Mouse (Mus musculus) heart, embryonic 12.5 days (tissue): ENCODE data around the gene Klhl32. TPM values are rescaled to one million over a fixed set of nuclear protein-coding genes. Genes with fewer than 3 reads are reported as not detected.

Source experiments
- ATAC-seq: fragments of 200-750 bp; cut with Nextera tagmentation; 2 replicates; pipeline ENCODE4 v1.8.0; 2017; ENCODE audit warnings: moderate TSS enrichment, moderate library complexity; ENCODE audit not compliant: insufficient number of reproducible peaks, low FRiP score
- H3K27ac ChIP-seq: fragments of 300-500 bp; sonication (generic); 2 replicates; pipeline ENCODE4 v1.5.1; 2016; ENCODE audit warnings: mild to moderate bottlenecking, moderate library complexity; ENCODE audit not compliant: poor library complexity, severe bottlenecking
- H3K27me3 ChIP-seq: fragments of 300-500 bp; sonication (generic); replicated peaks from 2 replicates; pipeline ENCODE4 v1.6.1; 2016; ENCODE audit warnings: mild to moderate bottlenecking, moderate library complexity
- H3K36me3 ChIP-seq: fragments of 300-500 bp; sonication (generic); 2 replicates; pipeline ENCODE4 v1.6.1; 2016; ENCODE audit warnings: mild to moderate bottlenecking, moderate library complexity
- H3K4me1 ChIP-seq: fragments of 300-500 bp; sonication (generic); replicated peaks from 2 replicates; pipeline ENCODE4 v1.6.1; 2016; ENCODE audit warnings: mild to moderate bottlenecking
- H3K4me2 ChIP-seq: fragments of 300-500 bp; sonication (generic); 2 replicates; pipeline ENCODE4 v1.6.1; 2016; ENCODE audit warnings: mild to moderate bottlenecking, moderate library complexity
- H3K4me3 ChIP-seq: fragments of 300-500 bp; sonication (generic); 2 replicates; pipeline ENCODE4 v1.5.1; 2016; ENCODE audit warnings: mild to moderate bottlenecking
- H3K9ac ChIP-seq: fragments of 300-500 bp; sonication (generic); 2 replicates; pipeline ENCODE4 v1.6.1; 2016; ENCODE audit warnings: mild to moderate bottlenecking, moderate library complexity
- H3K9me3 ChIP-seq: fragments of 300-500 bp; sonication (generic); replicated peaks from 2 replicates; pipeline ENCODE4 v1.6.1; 2016; ENCODE audit warnings: mild to moderate bottlenecking, moderate library complexity
- WGBS: fragments of 180-500 bp; shearing (Covaris S2); methylation state at CpG from one replicate; pipeline ENCODE4 v1.1.7; 2016; 5-methylcytosine and 5-hydroxymethylcytosine counted together
- polyA plus RNA-seq: library from polyadenylated mRNA; unstranded; fragments of >200 nt; fragmentation: Nextera tagmentation; extraction: Ambion mirVana; gene quantifications from 2 replicates; pipeline ENCODE4 v1.2.1, GENCODE M21; 2016

The Klhl32 gene
- polyA plus RNA-seq, 1 experiment from 2014 or later, result 2.7 TPM

GRCm38 (mm10) chr4:24596942-24597611 is 253.8 kb downstream of the Klhl32 start:
- H3K36me3 ChIP-seq, result peaks cover 29% of the 10 kb centered on the region
- H3K4me2 ChIP-seq, result no peak overlapping the region
- no peak overlapping the region for H3K9ac ChIP-seq
- peaks cover 7% of the 10 kb centered on the region; the same call in 1 of the 2 replicates for H3K4me1 ChIP-seq
- H3K9me3 ChIP-seq, result no peaks in the 10 kb centered on the region
- H3K27me3 ChIP-seq, result no peaks in the 10 kb centered on the region
- H3K4me3 ChIP-seq, result no peak overlapping the region
- WGBS, result 47% methylated on average over 6 of the region's 6 CpGs
- H3K27ac ChIP-seq, result no peak overlapping the region
- no peak for ATAC-seq

GRCm38 (mm10) chr4:24594824-24595223 is 256.1 kb downstream of the Klhl32 start:
- H3K4me1 ChIP-seq, result peaks cover 7% of the 10 kb centered on the region; the same call in 1 of the 2 replicates
- no peak overlapping the region for H3K4me2 ChIP-seq
- no peak for ATAC-seq
- peaks cover 19% of the 10 kb centered on the region for H3K36me3 ChIP-seq
- no peaks in the 10 kb centered on the region for H3K27me3 ChIP-seq
- H3K9me3 ChIP-seq, result no peaks in the 10 kb centered on the region
- no peak overlapping the region for H3K9ac ChIP-seq
- no peak overlapping the region for H3K27ac ChIP-seq
- H3K4me3 ChIP-seq, result no peak overlapping the region

GRCm38 (mm10) chr4:24583997-24584396 is 266.9 kb downstream of the Klhl32 start:
- Histone ChIP-seq H3K4me2 (no peak overlapping the region), H3K36me3 (peaks cover 24% of the 10 kb centered on the region), H3K9me3 (no peaks in the 10 kb centered on the region), H3K4me3 (no peak overlapping the region), H3K27me3 (no peaks in the 10 kb centered on the region), H3K9ac (no peak overlapping the region), H3K4me1 (no peaks in the 10 kb centered on the region), H3K27ac (no peak overlapping the region)
- 62% methylated on average over 3 of the region's 3 CpGs for WGBS
- ATAC-seq, result no peak

- no peaks in the 10 kb centered on the region for H3K4me1 ChIP-seq
- 50% methylated on average over 1 of the region's 1 CpGs for WGBS
Observed at GRCm38 (mm10) chr4:24582295-24582694, 268.6 kb downstream of the Klhl32 start.

GRCm38 (mm10) chr4:24577594-24577993 is 273.3 kb downstream of the Klhl32 start:
- Histone ChIP-seq H3K36me3 (peaks cover 31% of the 10 kb centered on the region), H3K4me2 (no peak overlapping the region), H3K27me3 (no peaks in the 10 kb centered on the region), H3K27ac (no peak overlapping the region), H3K9me3 (peaks cover 7% of the 10 kb centered on the region), H3K9ac (no peak overlapping the region), H3K4me3 (no peak overlapping the region), H3K4me1 (no peaks in the 10 kb centered on the region)
- WGBS, result 85% methylated on average over 5 of the region's 5 CpGs
- ATAC-seq, result no peak

More at GRCm38 (mm10) chr4:24582295-24582694, 268.6 kb downstream of the Klhl32 start:
- Histone ChIP-seq H3K36me3 (peaks cover 21% of the 10 kb centered on the region), H3K9me3 (no peaks in the 10 kb centered on the region), H3K9ac (no peak overlapping the region), H3K27me3 (no peaks in the 10 kb centered on the region), H3K4me3 (no peak overlapping the region), H3K27ac (no peak overlapping the region), H3K4me2 (no peak overlapping the region)
- ATAC-seq, result no peak

- Histone ChIP-seq H3K4me1 (no peaks in the 10 kb centered on the region), H3K27ac (no peak overlapping the region), H3K36me3 (peaks cover 18% of the 10 kb centered on the region), H3K9me3 (peaks cover 7% of the 10 kb centered on the region), H3K27me3 (no peaks in the 10 kb centered on the region), H3K9ac (no peak overlapping the region), H3K4me3 (no peak overlapping the region), H3K4me2 (no peak overlapping the region)
- ATAC-seq, result no peak
- WGBS, result 18% methylated on average over 6 of the region's 6 CpGs
Observed at GRCm38 (mm10) chr4:24574276-24574675, 276.6 kb downstream of the Klhl32 start.

GRCm38 (mm10) chr4:24568989-24569556 is 281.9 kb downstream of the Klhl32 start:
- no peaks in the 10 kb centered on the region for H3K9me3 ChIP-seq
- H3K4me3 ChIP-seq, result no peak overlapping the region
- no peak overlapping the region for H3K4me2 ChIP-seq
- no peaks in the 10 kb centered on the region for H3K27me3 ChIP-seq
- 87% methylated on average over 7 of the region's 7 CpGs for WGBS
- H3K9ac ChIP-seq, result no peak overlapping the region
- H3K4me1 ChIP-seq, result 0 out of 2 replicates have a peak, but pooled peaks cover 5% of the 10 kb centered on the region
- H3K27ac ChIP-seq, result no peak overlapping the region
- H3K36me3 ChIP-seq, result no peaks in the 10 kb centered on the region
- no peak for ATAC-seq

GRCm38 (mm10) chr4:24568026-24568425 is 282.9 kb downstream of the Klhl32 start:
- Histone ChIP-seq H3K4me3 (no peak overlapping the region), H3K4me1 (0 out of 2 replicates have a peak, but pooled peaks cover 5% of the 10 kb centered on the region), H3K9me3 (no peaks in the 10 kb centered on the region), H3K9ac (no peak overlapping the region), H3K27ac (no peak overlapping the region), H3K27me3 (no peaks in the 10 kb centered on the region), H3K4me2 (no peak overlapping the region), H3K36me3 (no peaks in the 10 kb centered on the region)
- 74% methylated on average over 6 of the region's 6 CpGs for WGBS
- ATAC-seq, result no peak

Other genes starting within 250 kb of the Klhl32 start
- 82.1 and 82.2 TPM in 2 replicates for gene Ndufaf4, start 47.0 kb upstream of the Klhl32 start, polyA plus RNA-seq
- gene Gpr63, start 115.3 kb upstream of the Klhl32 start, polyA plus RNA-seq, result 0.82 and 0.83 TPM in 2 replicates